In genomic region chr1:61298064-61298463, GRCm38 (mm10) we compare ENCODE assay signal across 7 mouse cellular contexts.
DNase-seq lines count a peak whose midpoint lies in the region.

No protein-coding gene starts in this region.

- DNase-seq in urinary bladder, postnatal 14 days (ENCODE audit: low spot score): peak; percentile 14
- no peak for DNase-seq in urinary bladder, adult 18-20 months (ENCODE audit: low spot score in 2 of 2)
- DNase-seq in cerebellum, postnatal 14 days: peak; percentile 67 to 73
- peak; percentile 38 to 60 for DNase-seq in heart, postnatal 14 days
- peak; percentile 54 to 59 for DNase-seq in kidney, postnatal 25 days
- DNase-seq in mesoderm, embryonic 11.5 days (ENCODE audit: low read depth, low spot score): peak; percentile 88
- DNase-seq in thymus, adult 18-20 months: no peak

- intact Hi-C loops in heart, postnatal 14 days (cut with DNase I): loop anchor here (5.0 to 10.0 kb wide), 6 partner anchors 91 to 1664 kb away; no protein-coding TSS in a partner anchor

Comparison
In these comparisons a context has a peak if more than half of its experiments do, and no peak if none do; other contexts are left out.
1. DNase-seq: peak in urinary bladder, postnatal 14 days (single experiment), cerebellum, postnatal 14 days (2 of 2), heart, postnatal 14 days (2 of 2), kidney, postnatal 25 days (2 of 2) and mesoderm, embryonic 11.5 days (single experiment); none in urinary bladder, adult 18-20 months (0 of 2) and thymus, adult 18-20 months (0 of 2).